Mouse (Mus musculus) neural tube, embryonic 13.5 days (tissue): ENCODE results near the gene Rbfox1. TPM values are rescaled to one million over a fixed set of nuclear protein-coding genes. Genes with fewer than 3 reads are reported as not detected.

ENCODE experiments used
- ATAC-seq: fragments of 200-750 bp; cut with Nextera tagmentation; 2 replicates; pipeline ENCODE4 v1.8.0; 2017; ENCODE audit warnings: low read depth, mild to moderate bottlenecking, moderate TSS enrichment, moderate library complexity
- H3K27ac ChIP-seq: fragments of 300-500 bp; sonication (generic); replicated peaks from 2 replicates; pipeline ENCODE4 v1.5.1; 2015; ENCODE audit warnings: moderate library complexity, mild to moderate bottlenecking, inconsistent platforms
- H3K27me3 ChIP-seq: fragments of 300-500 bp; sonication (generic); 2 replicates; pipeline ENCODE4 v1.6.1; 2015; ENCODE audit warnings: mild to moderate bottlenecking, inconsistent platforms
- H3K36me3 ChIP-seq: fragments of 300-500 bp; sonication (generic); 2 replicates; pipeline ENCODE4 v1.6.1; 2015; ENCODE audit warnings: mild to moderate bottlenecking, inconsistent platforms
- H3K4me1 ChIP-seq: fragments of 300-500 bp; sonication (generic); replicated peaks from 2 replicates; pipeline ENCODE4 v1.6.1; 2015; ENCODE audit warnings: inconsistent platforms
- H3K4me2 ChIP-seq: fragments of 300-500 bp; sonication (generic); 2 replicates; pipeline ENCODE4 v1.6.1; 2015; ENCODE audit warnings: inconsistent platforms, mild to moderate bottlenecking, moderate library complexity
- H3K4me3 ChIP-seq: fragments of 300-500 bp; sonication (generic); 2 replicates; pipeline ENCODE4 v1.5.1; 2015; ENCODE audit warnings: mild to moderate bottlenecking, inconsistent platforms
- H3K9ac ChIP-seq: fragments of 300-500 bp; sonication (generic); 2 replicates; pipeline ENCODE4 v1.6.1; 2015; ENCODE audit warnings: moderate library complexity, mild to moderate bottlenecking, inconsistent platforms
- H3K9me3 ChIP-seq: fragments of 300-500 bp; sonication (generic); 2 replicates; pipeline ENCODE4 v1.6.1; 2016; ENCODE audit warnings: inconsistent platforms
- WGBS: fragments of 180-500 bp; shearing (Covaris S2); methylation state at CpG from one replicate; pipeline ENCODE4 v1.1.7; 2015; 5-methylcytosine and 5-hydroxymethylcytosine counted together
- polyA plus RNA-seq: library from polyadenylated mRNA; unstranded; fragments of >200 nt; fragmentation: Nextera tagmentation; extraction: Ambion mirVana; gene quantifications from 2 replicates; pipeline ENCODE4 v1.2.1, GENCODE M21; 2015

Gene Rbfox1
- polyA plus RNA-seq, 1 experiment from 2014 or later = 229 TPM

GRCm38 (mm10) chr16:6479094-6479590, 594.0 kb downstream of the Rbfox1 start:
- Histone ChIP-seq H3K27me3 (peaks cover 7% of the 10 kb centered on the region; the same call in 1 of the 2 replicates), H3K9me3 (no peaks in the 10 kb centered on the region), H3K4me1 (peaks cover 16% of the 10 kb centered on the region), H3K4me3 (no peak overlapping the region), H3K36me3 (no peaks in the 10 kb centered on the region), H3K4me2 (no peak overlapping the region), H3K9ac (no peak overlapping the region), H3K27ac (peak overlapping the region; percentile 79)
- 44% methylated on average over 1 of the region's 1 CpGs for WGBS
- ATAC-seq = peak; percentile 41

DNA sequence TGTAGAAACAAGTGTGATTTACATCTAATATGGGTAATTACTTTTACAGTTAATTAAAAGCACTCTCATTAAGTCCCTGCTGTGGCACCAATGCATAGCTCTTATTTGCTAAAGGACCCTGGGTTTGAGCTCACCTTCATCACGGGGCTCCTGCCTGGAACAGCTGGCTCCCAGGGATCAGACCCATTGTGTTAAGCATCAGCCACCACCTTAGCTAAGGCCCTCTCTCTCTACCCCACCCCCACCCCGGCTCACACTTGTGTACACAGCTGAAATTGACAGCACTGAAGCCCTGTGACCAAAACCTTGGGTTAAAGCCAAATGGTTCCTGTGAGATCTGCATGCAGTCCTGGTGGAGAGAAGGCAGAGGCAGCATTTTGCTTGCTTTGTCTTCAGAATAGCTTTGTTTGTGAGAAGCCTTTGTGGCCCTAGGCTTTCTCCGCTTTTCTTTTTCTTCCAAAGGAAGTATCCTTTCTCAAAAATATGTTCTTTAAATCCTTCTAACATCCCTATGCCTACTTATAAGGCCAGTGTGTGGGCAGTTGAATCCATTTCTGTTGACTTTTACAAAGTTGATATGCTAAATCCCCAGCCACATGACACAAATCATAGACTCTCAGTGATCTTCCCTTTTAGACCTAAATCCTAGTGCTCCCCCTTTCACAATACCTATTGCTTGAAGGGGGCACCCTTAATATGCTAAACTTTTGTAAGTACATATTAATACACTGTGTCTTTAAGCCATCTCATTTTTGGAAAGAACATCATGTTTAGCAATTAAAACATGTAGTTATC, 594.7 kb downstream of the Rbfox1 start:
- H3K4me3 ChIP-seq = no peak overlapping the region
- H3K4me1 ChIP-seq = peaks cover 16% of the 10 kb centered on the region
- peak overlapping the region; percentile 79 for H3K27ac ChIP-seq
- H3K9me3 ChIP-seq = no peaks in the 10 kb centered on the region
- H3K9ac ChIP-seq = peak overlapping the region; percentile 35; the same call in 1 of the 2 replicates
- 0 out of 2 replicates have a peak overlapping the region, but pooled peaks have one; percentile 6 for H3K4me2 ChIP-seq
- peaks cover 7% of the 10 kb centered on the region; the same call in 1 of the 2 replicates for H3K27me3 ChIP-seq
- peak; percentile 88 for ATAC-seq
- no peaks in the 10 kb centered on the region for H3K36me3 ChIP-seq
- WGBS = 22% methylated on average over 3 of the region's 3 CpGs

- WGBS = 10% methylated on average over 5 of the region's 5 CpGs
- Histone ChIP-seq H3K27ac (peak overlapping the region; percentile 79), H3K4me1 (peaks cover 16% of the 10 kb centered on the region), H3K4me3 (no peak overlapping the region), H3K4me2 (no peak overlapping the region), H3K36me3 (no peaks in the 10 kb centered on the region), H3K9me3 (no peaks in the 10 kb centered on the region), H3K27me3 (peaks cover 7% of the 10 kb centered on the region; the same call in 1 of the 2 replicates), H3K9ac (no peak overlapping the region)
- peak; percentile 32; the same call in 1 of the 2 replicates for ATAC-seq
Measured at GRCm38 (mm10) chr16:6480411-6480728, 595.2 kb downstream of the Rbfox1 start.

- Histone ChIP-seq H3K27me3 (peaks cover 7% of the 10 kb centered on the region; the same call in 1 of the 2 replicates), H3K27ac (no peak overlapping the region), H3K36me3 (no peaks in the 10 kb centered on the region), H3K9me3 (no peaks in the 10 kb centered on the region), H3K4me2 (no peak overlapping the region), H3K4me1 (peaks cover 16% of the 10 kb centered on the region), H3K4me3 (no peak overlapping the region), H3K9ac (no peak overlapping the region)
- WGBS = 72% methylated on average over 8 of the region's 8 CpGs
- no peak for ATAC-seq
Measured at GRCm38 (mm10) chr16:6483628-6484027, 598.5 kb downstream of the Rbfox1 start.

- ATAC-seq = no peak
- Histone ChIP-seq H3K27ac (no peak overlapping the region), H3K36me3 (no peaks in the 10 kb centered on the region), H3K27me3 (peaks cover 7% of the 10 kb centered on the region; the same call in 1 of the 2 replicates), H3K9me3 (no peaks in the 10 kb centered on the region), H3K4me3 (no peak overlapping the region), H3K9ac (no peak overlapping the region), H3K4me2 (no peak overlapping the region), H3K4me1 (no peaks in the 10 kb centered on the region)
- WGBS = 88% methylated on average over 3 of the region's 3 CpGs
Measured at GRCm38 (mm10) chr16:6485631-6486030, 600.5 kb downstream of the Rbfox1 start.

GRCm38 (mm10) chr16:6502219-6502618, 617.1 kb downstream of the Rbfox1 start:
- ATAC-seq = no peak
- Histone ChIP-seq H3K27me3 (no peaks in the 10 kb centered on the region), H3K9ac (no peak overlapping the region), H3K4me3 (no peak overlapping the region), H3K4me2 (no peak overlapping the region), H3K4me1 (peaks cover 7% of the 10 kb centered on the region), H3K36me3 (no peaks in the 10 kb centered on the region), H3K27ac (no peak overlapping the region), H3K9me3 (no peaks in the 10 kb centered on the region)
- 25% methylated on average over 8 of the region's 8 CpGs for WGBS

DNA sequence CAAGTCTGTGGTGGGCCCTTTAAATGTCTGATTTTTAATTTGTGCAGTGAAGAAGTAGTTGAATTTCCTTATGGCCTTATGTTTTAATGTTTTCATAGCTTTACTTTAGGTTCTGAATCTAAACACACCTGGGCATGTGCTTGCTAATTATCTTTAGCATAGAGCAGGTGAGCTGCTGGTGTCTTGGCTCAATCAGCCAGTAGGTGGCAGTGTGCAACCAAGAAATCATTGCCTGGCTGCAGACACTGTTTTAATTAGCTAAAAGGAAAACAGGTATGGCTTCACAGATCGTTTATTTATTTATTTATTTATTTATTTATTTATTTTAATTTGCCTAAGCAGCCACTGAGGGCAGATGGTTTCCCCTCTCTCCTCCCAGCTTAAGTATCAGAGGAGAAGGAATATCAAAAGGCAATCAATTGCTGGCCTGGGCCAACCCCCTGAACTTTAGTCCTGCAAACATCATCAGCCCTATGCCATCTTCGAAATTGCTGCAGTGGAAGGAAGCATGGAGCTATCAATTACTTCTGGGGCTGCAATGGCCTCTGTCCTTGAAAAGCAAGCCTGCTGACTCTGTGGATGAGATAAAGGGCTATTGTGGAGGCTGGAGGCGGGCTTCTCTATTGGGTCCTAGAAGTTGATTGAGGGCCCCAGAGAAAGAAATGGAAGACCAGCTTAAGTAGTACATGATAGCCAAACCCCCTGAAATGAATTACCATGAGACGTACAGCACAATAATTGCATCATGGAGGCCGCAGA, 618.6 kb downstream of the Rbfox1 start:
- Histone ChIP-seq H3K27me3 (no peaks in the 10 kb centered on the region), H3K27ac (peak overlapping the region; percentile 69), H3K36me3 (no peaks in the 10 kb centered on the region), H3K9me3 (no peaks in the 10 kb centered on the region), H3K4me2 (no peak overlapping the region), H3K4me1 (peaks cover 10% of the 10 kb centered on the region), H3K9ac (no peak overlapping the region), H3K4me3 (no peak overlapping the region)
- WGBS = 40% methylated on average over 5 of the region's 5 CpGs
- peak; percentile 61; the same call in 1 of the 2 replicates for ATAC-seq

DNA sequence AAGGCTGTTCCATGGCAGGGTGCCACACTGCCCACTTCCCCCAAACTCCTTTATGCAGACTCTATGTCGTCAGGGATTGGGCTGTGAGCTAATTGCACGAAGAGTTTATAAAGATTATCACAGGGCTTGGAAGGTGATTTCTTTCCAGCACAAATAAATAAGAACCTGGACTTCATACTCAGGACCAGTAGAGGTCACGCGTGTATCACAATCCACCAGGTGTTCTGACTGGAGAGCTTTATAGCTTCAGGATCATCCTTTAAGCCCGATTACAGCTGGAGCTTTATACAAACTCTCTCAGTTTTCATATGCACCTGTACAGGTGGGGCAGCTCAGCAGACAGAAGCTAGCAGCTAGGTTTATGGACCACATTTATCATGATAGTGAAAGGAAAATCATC, 623.8 kb downstream of the Rbfox1 start:
- H3K4me3 ChIP-seq = no peak overlapping the region
- no peaks in the 10 kb centered on the region for H3K36me3 ChIP-seq
- H3K9ac ChIP-seq = no peak overlapping the region
- H3K9me3 ChIP-seq = no peaks in the 10 kb centered on the region
- H3K27me3 ChIP-seq = no peaks in the 10 kb centered on the region
- 83% methylated on average over 5 of the region's 5 CpGs for WGBS
- H3K4me2 ChIP-seq = no peak overlapping the region
- no peak overlapping the region for H3K27ac ChIP-seq
- no peak for ATAC-seq
- H3K4me1 ChIP-seq = peaks cover 8% of the 10 kb centered on the region

DNA sequence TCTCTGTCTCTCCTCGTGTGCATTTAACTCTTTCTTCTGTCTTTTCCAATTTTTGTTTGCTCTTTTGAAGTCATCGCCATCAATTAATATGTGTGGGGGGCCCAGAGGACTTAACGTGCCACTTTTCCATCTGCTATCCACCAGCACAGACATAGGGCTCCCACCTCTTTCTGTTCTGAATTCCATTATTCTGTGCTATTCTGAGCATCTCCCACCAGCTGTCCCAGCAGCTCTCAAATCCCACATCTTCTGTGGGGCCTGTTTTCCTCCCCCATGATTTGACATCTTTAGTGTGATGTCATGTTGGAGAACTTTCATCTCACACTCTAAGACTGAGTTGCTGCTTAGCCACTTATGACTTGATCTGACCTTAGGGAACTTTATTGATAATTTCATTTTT, 634.3 kb downstream of the Rbfox1 start:
- no peak for ATAC-seq
- 80% methylated on average over 3 of the region's 3 CpGs for WGBS

GRCm38 (mm10) chr16:6525507-6526170, 640.5 kb downstream of the Rbfox1 start:
- ATAC-seq = no peak
- H3K36me3 ChIP-seq = no peaks in the 10 kb centered on the region
- H3K9ac ChIP-seq = no peak overlapping the region
- no peak overlapping the region for H3K27ac ChIP-seq
- peaks cover 10% of the 10 kb centered on the region for H3K4me1 ChIP-seq
- no peak overlapping the region for H3K4me2 ChIP-seq
- H3K4me3 ChIP-seq = no peak overlapping the region
- H3K27me3 ChIP-seq = no peaks in the 10 kb centered on the region
- no peaks in the 10 kb centered on the region for H3K9me3 ChIP-seq
- 66% methylated on average over 3 of the region's 3 CpGs for WGBS

More for the DNA sequence above, 634.3 kb downstream of the Rbfox1 start:
- Histone ChIP-seq H3K9ac (no peak overlapping the region), H3K4me1 (no peaks in the 10 kb centered on the region), H3K9me3 (no peaks in the 10 kb centered on the region), H3K4me3 (no peak overlapping the region), H3K36me3 (no peaks in the 10 kb centered on the region), H3K27me3 (no peaks in the 10 kb centered on the region), H3K27ac (no peak overlapping the region), H3K4me2 (no peak overlapping the region)

DNA sequence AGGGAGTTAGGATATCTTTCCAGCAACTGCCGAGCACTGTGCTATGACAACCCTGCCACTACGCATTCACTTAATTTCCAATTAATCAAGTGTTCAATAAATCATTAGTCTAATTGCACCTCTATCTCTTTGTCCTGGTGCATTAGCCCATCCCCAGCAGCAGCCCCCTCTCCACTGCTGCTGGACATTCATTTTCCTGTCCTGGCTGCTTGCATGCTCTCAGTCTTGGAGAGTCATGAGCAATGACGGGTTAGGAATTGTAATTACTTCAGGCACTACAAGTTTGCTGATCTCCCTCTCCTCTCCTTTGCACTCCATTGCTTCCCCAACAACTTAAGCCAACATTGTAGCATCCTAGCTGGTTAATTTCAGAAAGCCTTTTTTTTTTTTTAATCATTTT, 646.3 kb downstream of the Rbfox1 start:
- Histone ChIP-seq H3K4me2 (no peak overlapping the region), H3K36me3 (no peaks in the 10 kb centered on the region), H3K4me1 (peaks cover 35% of the 10 kb centered on the region), H3K9ac (no peak overlapping the region), H3K27me3 (no peaks in the 10 kb centered on the region), H3K9me3 (no peaks in the 10 kb centered on the region), H3K27ac (peak overlapping the region; percentile 82), H3K4me3 (no peak overlapping the region)
- 29% methylated on average over 3 of the region's 3 CpGs for WGBS
- peak; percentile 73 for ATAC-seq
